Mouse (Mus musculus) hindbrain, embryonic 14.5 days (tissue): ENCODE data around the gene Hist1h4c. TPM values are rescaled to one million over a fixed set of nuclear protein-coding genes. Genes with fewer than 3 reads are reported as not detected.
"Not testable (repeated sequence)": the region's sequence is repeated elsewhere in the genome, so short reads cannot be mapped to it uniquely, and the experiment has no call there.

ENCODE experiments used
- ATAC-seq: fragments of 200-750 bp; cut with Nextera tagmentation; 2 replicates; pipeline ENCODE4 v1.8.0; 2017; ENCODE audit warnings: moderate number of reproducible peaks, mild to moderate bottlenecking, moderate TSS enrichment, moderate library complexity; ENCODE audit not compliant: low FRiP score
- DNase-seq: peaks from one replicate; pipeline ENCODE4 v3.0.0-alpha.2; 2015; ENCODE audit warnings: low spot score
- H3K27ac ChIP-seq: fragments of 300-500 bp; sonication (generic); 2 replicates; pipeline ENCODE4 v1.5.1; 2014; ENCODE audit warnings: mild to moderate bottlenecking, moderate library complexity
- H3K27me3 ChIP-seq: fragments of 300-500 bp; sonication (generic); 2 replicates; pipeline ENCODE4 v1.6.1; 2014; ENCODE audit warnings: mild to moderate bottlenecking, low read length, mixed read lengths; ENCODE audit not compliant: control insufficient read depth, insufficient read depth
- H3K36me3 ChIP-seq: fragments of 300-500 bp; sonication (generic); replicated peaks from 2 replicates; pipeline ENCODE4 v1.6.1; 2014; ENCODE audit not compliant: control insufficient read depth, insufficient read depth
- H3K4me1 ChIP-seq: fragments of 300-500 bp; sonication (generic); replicated peaks from 2 replicates; pipeline ENCODE4 v1.6.1; 2014; ENCODE audit warnings: antibody characterized with exemption, low read length, mixed read lengths; ENCODE audit not compliant: control insufficient read depth, insufficient read depth
- H3K4me2 ChIP-seq: fragments of 300-500 bp; sonication (generic); replicated peaks from 2 replicates; pipeline ENCODE4 v1.6.1; 2014; ENCODE audit warnings: mild to moderate bottlenecking, moderate library complexity
- H3K4me3 ChIP-seq: fragments of 300-500 bp; sonication (generic); replicated peaks from 2 replicates; pipeline ENCODE4 v1.5.1; 2014; ENCODE audit warnings: mild to moderate bottlenecking, low read length
- H3K9ac ChIP-seq: fragments of 300-500 bp; sonication (generic); 2 replicates; pipeline ENCODE4 v1.6.1; 2014
- H3K9me3 ChIP-seq: fragments of 300-500 bp; sonication (generic); 2 replicates; pipeline ENCODE4 v1.6.1; 2016; ENCODE audit warnings: low read length; ENCODE audit not compliant: control insufficient read depth
- WGBS: fragments of 180-500 bp; shearing (Covaris S2); extraction: QIAGEN DNeasy Blood & Tissue Kit; methylation state at CpG from one replicate; pipeline ENCODE4 v1.1.7; 2014; 5-methylcytosine and 5-hydroxymethylcytosine counted together
- polyA plus RNA-seq: library from polyadenylated mRNA; unstranded; fragments of >200 nt; fragmentation: Nextera tagmentation; extraction: Ambion mirVana; gene quantifications from 2 replicates; pipeline ENCODE4 v1.2.1, GENCODE M21; 2014

The Hist1h4c gene
- polyA plus RNA-seq, 1 experiment from 2014 or later, result 3.5 TPM

- ATAC-seq, result 0 out of 2 replicates have a peak, but pooled peaks have one; percentile 59
- no peaks in the 10 kb centered on the region for H3K36me3 ChIP-seq
- 0 out of 2 replicates have a peak within 1 kb of the TSS, but pooled peaks have one; percentile 29 for H3K27ac ChIP-seq
- H3K4me1 ChIP-seq, result peaks cover 9% of the 10 kb centered on the region; the same call in 1 of the 2 replicates
- no peaks in the 10 kb centered on the region for H3K27me3 ChIP-seq
- WGBS, result 5% methylated on average over 17 of the region's 17 CpGs
- no peaks in the 10 kb centered on the region for H3K9me3 ChIP-seq
- H3K9ac ChIP-seq, result peak within 1 kb of the TSS; percentile 55
- H3K4me2 ChIP-seq, result peak within 1 kb of the TSS; percentile 65
- DNase-seq, result peak; percentile 38
- H3K4me3 ChIP-seq, result peak within 1 kb of the TSS; percentile 30
Measured at GRCm38 (mm10) chr13:23710374-23711089, 12.3 kb upstream of the Hist1h4c start, which contains the start of gene Hfe. Gene Hfe (minus strand): TSS chr13:23710854.

GRCm38 (mm10) chr13:23709714-23710373 is 11.6 kb upstream of the Hist1h4c start:
- H3K4me3 ChIP-seq, result peak overlapping the region; percentile 30
- no peaks in the 10 kb centered on the region for H3K9me3 ChIP-seq
- H3K4me1 ChIP-seq, result peaks cover 9% of the 10 kb centered on the region; the same call in 1 of the 2 replicates
- peak overlapping the region; percentile 55 for H3K9ac ChIP-seq
- no peak overlapping the region for H3K27ac ChIP-seq
- ATAC-seq (no peak), DNase-seq (no peak)
- no peaks in the 10 kb centered on the region for H3K36me3 ChIP-seq
- peak overlapping the region; percentile 65 for H3K4me2 ChIP-seq
- 16% methylated on average over 15 of the region's 15 CpGs for WGBS
- H3K27me3 ChIP-seq, result no peaks in the 10 kb centered on the region

- no peak overlapping the region for H3K27ac ChIP-seq
- WGBS, result 84% methylated on average over 4 of the region's 4 CpGs
Measured at GRCm38 (mm10) chr13:23708654-23709053, 10.4 kb upstream of the Hist1h4c start.

GRCm38 (mm10) chr13:23708041-23708440 is 9.8 kb upstream of the Hist1h4c start:
- ATAC-seq (no peak), DNase-seq (no peak)
- WGBS, result 80% methylated on average over 4 of the region's 4 CpGs

More at GRCm38 (mm10) chr13:23708654-23709053, 10.4 kb upstream of the Hist1h4c start:
- no peak overlapping the region for H3K4me2 ChIP-seq
- no peaks in the 10 kb centered on the region for H3K36me3 ChIP-seq
- H3K9ac ChIP-seq, result no peak overlapping the region
- peaks cover 9% of the 10 kb centered on the region; the same call in 1 of the 2 replicates for H3K4me1 ChIP-seq
- H3K27me3 ChIP-seq, result no peaks in the 10 kb centered on the region
- no peak for DNase-seq
- H3K4me3 ChIP-seq, result no peak overlapping the region
- H3K9me3 ChIP-seq, result no peaks in the 10 kb centered on the region
- no peak for ATAC-seq

GRCm38 (mm10) chr13:23706771-23707170 is 8.5 kb upstream of the Hist1h4c start:
- ATAC-seq (no peak), DNase-seq (no peak)
- no peak overlapping the region for H3K9ac ChIP-seq
- H3K27ac ChIP-seq, result no peak overlapping the region
- H3K36me3 ChIP-seq, result no peaks in the 10 kb centered on the region
- H3K4me2 ChIP-seq, result no peak overlapping the region
- 93% methylated on average over 12 of the region's 12 CpGs for WGBS
- peaks cover 9% of the 10 kb centered on the region; the same call in 1 of the 2 replicates for H3K4me1 ChIP-seq
- H3K27me3 ChIP-seq, result no peaks in the 10 kb centered on the region
- no peaks in the 10 kb centered on the region for H3K9me3 ChIP-seq
- H3K4me3 ChIP-seq, result no peak overlapping the region

More at GRCm38 (mm10) chr13:23708041-23708440, 9.8 kb upstream of the Hist1h4c start:
- H3K36me3 ChIP-seq, result no peaks in the 10 kb centered on the region
- no peak overlapping the region for H3K4me3 ChIP-seq
- no peaks in the 10 kb centered on the region for H3K27me3 ChIP-seq
- H3K9ac ChIP-seq, result no peak overlapping the region
- no peak overlapping the region for H3K4me2 ChIP-seq
- H3K9me3 ChIP-seq, result no peaks in the 10 kb centered on the region
- H3K27ac ChIP-seq, result no peak overlapping the region
- peaks cover 9% of the 10 kb centered on the region; the same call in 1 of the 2 replicates for H3K4me1 ChIP-seq

GRCm38 (mm10) chr13:23705751-23706356 is 7.6 kb upstream of the Hist1h4c start:
- H3K9me3 ChIP-seq, result no peaks in the 10 kb centered on the region
- no peak overlapping the region for H3K27ac ChIP-seq
- no peak for DNase-seq
- no peak for ATAC-seq
- H3K4me3 ChIP-seq, result no peak overlapping the region
- H3K9ac ChIP-seq, result no peak overlapping the region
- peaks cover 9% of the 10 kb centered on the region; the same call in 1 of the 2 replicates for H3K4me1 ChIP-seq
- no peaks in the 10 kb centered on the region for H3K27me3 ChIP-seq
- no peaks in the 10 kb centered on the region for H3K36me3 ChIP-seq
- 93% methylated on average over 7 of the region's 7 CpGs for WGBS
- no peak overlapping the region for H3K4me2 ChIP-seq

- WGBS, result 84% methylated on average over 2 of the region's 2 CpGs
- not testable (repeated sequence) for H3K4me1 ChIP-seq, ATAC-seq
Measured at GRCm38 (mm10) chr13:23702801-23703200, 4.5 kb upstream of the Hist1h4c start.

GRCm38 (mm10) chr13:23702220-23702619 is 4.0 kb upstream of the Hist1h4c start:
- H3K36me3 ChIP-seq, result no peaks in the 10 kb centered on the region
- H3K4me2 ChIP-seq, result no peak overlapping the region
- no peak for DNase-seq
- H3K4me1 ChIP-seq, result no peaks in the 10 kb centered on the region; the same call in 1 of the 2 replicates
- ATAC-seq, result no peak
- H3K4me3 ChIP-seq, result no peak overlapping the region
- no peaks in the 10 kb centered on the region for H3K9me3 ChIP-seq
- 83% methylated on average over 4 of the region's 4 CpGs for WGBS
- H3K27me3 ChIP-seq, result no peaks in the 10 kb centered on the region
- no peak overlapping the region for H3K9ac ChIP-seq
- H3K27ac ChIP-seq, result no peak overlapping the region

More at GRCm38 (mm10) chr13:23702801-23703200, 4.5 kb upstream of the Hist1h4c start:
- not testable (repeated sequence) for H3K27me3 ChIP-seq, H3K27ac ChIP-seq, H3K9me3 ChIP-seq, H3K9ac ChIP-seq, H3K36me3 ChIP-seq, H3K4me2 ChIP-seq, H3K4me3 ChIP-seq, DNase-seq
